Mouse (Mus musculus): ENCODE results near the gene Clstn2. TPM values are rescaled to one million over a fixed set of nuclear protein-coding genes. Genes with fewer than 3 reads are reported as not detected.

Clstn2 gene
- total and polyA plus RNA-seq, 3 experiments = not detected

- H3K27me3 ChIP-seq (ENCODE audit: control insufficient read depth in 1 of 2, insufficient read depth in 2 of 2, low read length in 2 of 2) = no peaks in the 10 kb centered on the region
- TF ChIP-seq GABPA (IDR thresholded peaks at IDR 0.05; ENCODE audit: low read depth, low read length) (no peak), HCFC1 (IDR thresholded peaks at IDR 0.05; ENCODE audit: low read depth, low read length) (no peak), MAFK (IDR thresholded peaks at IDR 0.05; ENCODE audit: borderline replicate concordance, low read depth, low read length) (no peak), MAZ (IDR thresholded peaks at IDR 0.05; ENCODE audit: low read depth, low read length) (no peak), MYC (IDR thresholded peaks at IDR 0.05; ENCODE audit: low read depth, low read length) (no peak), E2F4 (IDR thresholded peaks at IDR 0.05; ENCODE audit: borderline replicate concordance, low read depth, low read length) (no peak), RCOR1 (IDR thresholded peaks at IDR 0.05; ENCODE audit: low read depth, low read length) (no peak), ZC3H11A (IDR thresholded peaks at IDR 0.05; ENCODE audit: low read depth, low read length) (no peak), BHLHE40 (IDR thresholded peaks at IDR 0.05; ENCODE audit: borderline replicate concordance, low read depth, low read length) (no peak)
- no peaks in the 10 kb centered on the region for H3K79me2 ChIP-seq (ENCODE audit: control insufficient read depth, insufficient read depth, low read length, poor library complexity)
- H3K27ac ChIP-seq (ENCODE audit: control insufficient read depth, low read depth, low read length) = no peak overlapping the region
- H3K4me3 ChIP-seq (ENCODE audit: control insufficient read depth in 1 of 2, insufficient read depth in 1 of 2, low read depth in 2 of 2, low read length in 2 of 2) = no peak overlapping the region
- no peaks in the 10 kb centered on the region for H3K4me1 ChIP-seq (ENCODE audit: control insufficient read depth in 1 of 2, insufficient read depth in 2 of 2, low read length in 2 of 2)
- H3K9ac ChIP-seq (ENCODE audit: control insufficient read depth, low read depth, low read length, poor library complexity, severe bottlenecking) = no peak overlapping the region
- H3K36me3 ChIP-seq (ENCODE audit: control insufficient read depth in 1 of 2, insufficient read depth in 2 of 2, low read length in 2 of 2) = no peaks in the 10 kb centered on the region
- no peaks in the 10 kb centered on the region for H3K9me3 ChIP-seq (replicated peaks; ENCODE audit: insufficient read depth, low read length)
- no peak for DNase-seq (ENCODE audit: low read depth, low spot score)
Observed at GRCm38 (mm10) chr9:97695278-97695677, 337.7 kb downstream of the Clstn2 start.

- no peaks in the 10 kb centered on the region for H3K36me3 ChIP-seq (ENCODE audit: control insufficient read depth in 1 of 2, insufficient read depth in 2 of 2, low read length in 2 of 2)
- no peak overlapping the region for H3K4me3 ChIP-seq (ENCODE audit: control insufficient read depth in 1 of 2, insufficient read depth in 1 of 2, low read depth in 2 of 2, low read length in 2 of 2)
- no peaks in the 10 kb centered on the region for H3K9me3 ChIP-seq (replicated peaks; ENCODE audit: insufficient read depth, low read length)
- H3K9ac ChIP-seq (ENCODE audit: control insufficient read depth, low read depth, low read length, poor library complexity, severe bottlenecking) = no peak overlapping the region
- TF ChIP-seq MEF2A (IDR thresholded peaks at IDR 0.05; ENCODE audit: extremely low read depth, insufficient replicate concordance, low read depth, low read length, poor library complexity, severe bottlenecking) = no peak
- TF ChIP-seq ELF1 (IDR thresholded peaks at IDR 0.05; ENCODE audit: low read depth, low read length) = no peak
- TF ChIP-seq ZNF384 (IDR thresholded peaks at IDR 0.05; ENCODE audit: low read depth, low read length) = no peak
- TF ChIP-seq BHLHE40 (IDR thresholded peaks at IDR 0.05; ENCODE audit: borderline replicate concordance, low read depth, low read length) = no peak
- TF ChIP-seq USF1 (IDR thresholded peaks at IDR 0.05; ENCODE audit: low read depth, low read length) = no peak
- TF ChIP-seq MAFK (IDR thresholded peaks at IDR 0.05; ENCODE audit: borderline replicate concordance, low read depth, low read length) = no peak
- TF ChIP-seq NRF1 (IDR thresholded peaks at IDR 0.05; ENCODE audit: insufficient read depth, low read depth, low read length, poor library complexity, severe bottlenecking) = no peak
- no peak for TF ChIP-seq GATA1 (IDR thresholded peaks at IDR 0.05; ENCODE audit: low read depth, low read length)
- no peak for TF ChIP-seq MAX (IDR thresholded peaks at IDR 0.05; ENCODE audit: low read length)
- no peak for TF ChIP-seq CHD2 (IDR thresholded peaks at IDR 0.05; ENCODE audit: low read length)
- no peak for TF ChIP-seq RAD21 (IDR thresholded peaks at IDR 0.05; ENCODE audit: low read depth, low read length)
- no peak for TF ChIP-seq JUND (IDR thresholded peaks at IDR 0.05; ENCODE audit: low read depth, low read length)
- TF ChIP-seq MAZ (IDR thresholded peaks at IDR 0.05; ENCODE audit: low read depth, low read length) = no peak
- TF ChIP-seq MYC (IDR thresholded peaks at IDR 0.05; ENCODE audit: low read depth, low read length) = no peak
- no peak for TF ChIP-seq POLR2AphosphoS2 (IDR thresholded peaks at IDR 0.05; ENCODE audit: low read length)
- TF ChIP-seq ZC3H11A (IDR thresholded peaks at IDR 0.05; ENCODE audit: low read depth, low read length) = no peak
- TF ChIP-seq E2F4 (IDR thresholded peaks at IDR 0.05; ENCODE audit: borderline replicate concordance, low read depth, low read length) = no peak
- no peaks in the 10 kb centered on the region for H3K4me1 ChIP-seq (ENCODE audit: control insufficient read depth in 1 of 2, insufficient read depth in 2 of 2, low read length in 2 of 2)
- no peak overlapping the region for H3K27ac ChIP-seq (ENCODE audit: control insufficient read depth, low read depth, low read length)
- no peaks in the 10 kb centered on the region for H3K79me2 ChIP-seq (ENCODE audit: control insufficient read depth, insufficient read depth, low read length, poor library complexity)
- H3K27me3 ChIP-seq (ENCODE audit: control insufficient read depth in 1 of 2, insufficient read depth in 2 of 2, low read length in 2 of 2) = no peaks in the 10 kb centered on the region
- no peak for DNase-seq (ENCODE audit: low read depth, low spot score)
Observed at GRCm38 (mm10) chr9:97686826-97687425, 346.1 kb downstream of the Clstn2 start.
